Mouse (Mus musculus) embryonic fibroblast, embryonic 13.5 days (primary cell): ENCODE measurements around the gene Ap1s1. TPM values are rescaled to one million over a fixed set of nuclear protein-coding genes. Genes with fewer than 3 reads are reported as not detected.
A peak's percentile ranks its signal among the peaks of the same experiment; 100 is the strongest.

Experiments used
- H3K27ac ChIP-seq: 2 replicates; pipeline ENCODE4 v1.5.1; 2012; ENCODE audit warnings: low read length, control low read depth, inconsistent platforms; ENCODE audit not compliant: insufficient read depth
- H3K4me1 ChIP-seq: 2 replicates; pipeline ENCODE4 v1.6.1; 2011; ENCODE audit warnings: low read length; ENCODE audit not compliant: control insufficient read depth, insufficient read depth
- H3K4me3 ChIP-seq: 2 replicates; pipeline ENCODE4 v1.5.1; 2011; ENCODE audit warnings: mild to moderate bottlenecking, control low read depth, low read length; ENCODE audit not compliant: insufficient read depth
- CTCF ChIP-seq: IDR thresholded peaks from 2 replicates; pipeline ENCODE4 v1.5.1; 2011; ENCODE audit warnings: mild to moderate bottlenecking, control low read depth, low read length, moderate library complexity, borderline replicate concordance; ENCODE audit not compliant: insufficient read depth
- POLR2A ChIP-seq: IDR thresholded peaks from 2 replicates; pipeline ENCODE4 v1.6.1; 2011; ENCODE audit warnings: low read depth, mild to moderate bottlenecking, control low read depth, low read length, moderate library complexity
- polyA plus RNA-seq: library from polyadenylated mRNA; stranded (reverse); fragments of >200 nt; gene quantifications from 2 replicates; pipeline ENCODE4 v1.2.4, GENCODE M21; 2011; ENCODE audit warnings: low read depth; ENCODE audit not compliant: missing spikeins, insufficient read length

Gene Ap1s1
- polyA plus RNA-seq, 1 experiment, result 149 TPM

GRCm38 (mm10) chr5:137046324-137046718, 386 bp upstream of the Ap1s1 start:
- no peak overlapping the region for H3K27ac ChIP-seq
- no peaks in the 10 kb centered on the region; the same call in none of the 2 replicates for H3K4me1 ChIP-seq
- H3K4me3 ChIP-seq, result peak overlapping the region; percentile 6; the same call in 1 of the 2 replicates
- no peak for TF ChIP-seq CTCF
- no peak for TF ChIP-seq POLR2A

- Histone ChIP-seq H3K27ac (no peak overlapping the region), H3K4me1 (no peaks in the 10 kb centered on the region; the same call in 1 of the 2 replicates), H3K4me3 (no peak overlapping the region)
- TF ChIP-seq POLR2A (no peak), CTCF (no peak)
These were observed 1.9 kb downstream of the Ap1s1 start for GRCm38 (mm10) chr5:137043997-137044396.

- H3K4me1 ChIP-seq, result no peaks in the 10 kb centered on the region; the same call in 1 of the 2 replicates
- H3K27ac ChIP-seq, result no peak overlapping the region
- TF ChIP-seq POLR2A (no peak), CTCF (no peak)
- no peak overlapping the region for H3K4me3 ChIP-seq
These were observed 4.5 kb downstream of the Ap1s1 start for GRCm38 (mm10) chr5:137041442-137041841.

- H3K4me3 ChIP-seq, result no peak overlapping the region
- H3K27ac ChIP-seq, result no peak overlapping the region
- no peaks in the 10 kb centered on the region for H3K4me1 ChIP-seq
- TF ChIP-seq POLR2A (no peak), CTCF (no peak)
These were observed 6.5 kb downstream of the Ap1s1 start for GRCm38 (mm10) chr5:137039453-137039852.

- Histone ChIP-seq H3K4me1 (peaks cover 2% of the 10 kb centered on the region; the same call in 1 of the 2 replicates), H3K27ac (no peak overlapping the region), H3K4me3 (no peak overlapping the region)
- TF ChIP-seq POLR2A, result no peak
- no peak for TF ChIP-seq CTCF
These were observed 9.7 kb downstream of the Ap1s1 start for GRCm38 (mm10) chr5:137036211-137036610.

- TF ChIP-seq POLR2A, result peak; percentile 27; the same call in 1 of the 2 replicates
- TF ChIP-seq CTCF, result no peak
- peaks cover 7% of the 10 kb centered on the region; the same call in 1 of the 2 replicates for H3K4me1 ChIP-seq
- no peak overlapping the region for H3K27ac ChIP-seq
- H3K4me3 ChIP-seq, result peak overlapping the region; percentile 43
These were observed 13.3 kb downstream of the Ap1s1 start for GRCm38 (mm10) chr5:137032641-137033074.

- H3K4me1 ChIP-seq, result peaks cover 7% of the 10 kb centered on the region; the same call in 1 of the 2 replicates
- peak overlapping the region; percentile 43 for H3K4me3 ChIP-seq
- no peak for TF ChIP-seq POLR2A
- peak; percentile 35; the same call in 1 of the 2 replicates for TF ChIP-seq CTCF
- H3K27ac ChIP-seq, result no peak overlapping the region
These were observed 13.9 kb downstream of the Ap1s1 start for GRCm38 (mm10) chr5:137032033-137032421.

GRCm38 (mm10) chr5:137031076-137032032, 14.6 kb downstream of the Ap1s1 start:
- no peak overlapping the region for H3K27ac ChIP-seq
- TF ChIP-seq CTCF, result no peak
- TF ChIP-seq POLR2A, result no peak
- peak overlapping the region; percentile 43 for H3K4me3 ChIP-seq
- H3K4me1 ChIP-seq, result peaks cover 7% of the 10 kb centered on the region; the same call in 1 of the 2 replicates

GRCm38 (mm10) chr5:137030416-137030810, 15.5 kb downstream of the Ap1s1 start:
- H3K4me1 ChIP-seq, result peaks cover 7% of the 10 kb centered on the region; the same call in 1 of the 2 replicates
- no peak overlapping the region for H3K27ac ChIP-seq
- TF ChIP-seq POLR2A (no peak), CTCF (no peak)
- no peak overlapping the region for H3K4me3 ChIP-seq
